Mouse (Mus musculus): ENCODE measurements at regions not wholly inside any gene's neighbourhood (a gene's known extent, or its start where the extent isn't known, plus 50 kb on each side); places are given as distances from the start of the nearest gene placed in this dataset.

- no peaks in the 10 kb centered on the region for H3K36me3 ChIP-seq (ENCODE audit: control insufficient read depth, insufficient read depth, low read length)
- H3K27me3 ChIP-seq (ENCODE audit: control insufficient read depth, insufficient read depth, low read length): 0 out of 2 replicates have a peak, but pooled peaks cover 2% of the 10 kb centered on the region
- DNase-seq (ENCODE audit: extremely low read depth, low read depth, low spot score): no peak
- no peak overlapping the region for H3K27ac ChIP-seq (replicated peaks; ENCODE audit: insufficient read depth, low read depth, low read length)
- H3K4me3 ChIP-seq (ENCODE audit: insufficient read depth, low read depth, low read length): no peak overlapping the region
- no peaks in the 10 kb centered on the region for H3K4me1 ChIP-seq (ENCODE audit: control insufficient read depth, insufficient read depth, low read length)
- H3K9ac ChIP-seq (ENCODE audit: low read depth, low read length): no peak overlapping the region
- WGBS: 86% methylated on average over 3 of the region's 3 CpGs
- H3K79me2 ChIP-seq (ENCODE audit: control insufficient read depth, insufficient read depth, low read length): no peaks in the 10 kb centered on the region
- TF ChIP-seq POLR2A (IDR thresholded peaks at IDR 0.05; ENCODE audit: extremely low read depth, insufficient read depth, low read length) (no peak), CTCF (IDR thresholded peaks at IDR 0.05; ENCODE audit: low read depth, low read length) (no peak)
These were observed 511.4 kb downstream of the Adra2a start for GRCm38 (mm10) chr19:54555351-54555750.

GRCm38 (mm10) chr19:54557984-54558383, 514.0 kb downstream of the Adra2a start:
- TF ChIP-seq POLR2A (IDR thresholded peaks at IDR 0.05; ENCODE audit: extremely low read depth, insufficient read depth, low read length) (no peak), CTCF (IDR thresholded peaks at IDR 0.05; ENCODE audit: low read depth, low read length) (no peak)
- Histone ChIP-seq H3K9ac (ENCODE audit: low read depth, low read length) (no peak overlapping the region), H3K27me3 (ENCODE audit: control insufficient read depth, insufficient read depth, low read length) (0 out of 2 replicates have a peak, but pooled peaks cover 2% of the 10 kb centered on the region), H3K4me1 (ENCODE audit: control insufficient read depth, insufficient read depth, low read length) (no peaks in the 10 kb centered on the region), H3K27ac (replicated peaks; ENCODE audit: insufficient read depth, low read depth, low read length) (no peak overlapping the region), H3K79me2 (ENCODE audit: control insufficient read depth, insufficient read depth, low read length) (no peaks in the 10 kb centered on the region), H3K4me3 (ENCODE audit: insufficient read depth, low read depth, low read length) (no peak overlapping the region), H3K36me3 (ENCODE audit: control insufficient read depth, insufficient read depth, low read length) (no peaks in the 10 kb centered on the region)
- whole genome bisulfite sequencing: 87% methylated on average over 3 of the region's 3 CpGs
- DNase-seq (ENCODE audit: extremely low read depth, low read depth, low spot score): no peak

GRCm38 (mm10) chr19:54583574-54583973, 539.6 kb downstream of the Adra2a start:
- no peak overlapping the region for H3K27ac ChIP-seq (replicated peaks; ENCODE audit: insufficient read depth, low read depth, low read length)
- TF ChIP-seq CTCF (IDR thresholded peaks at IDR 0.05; ENCODE audit: low read depth, low read length): no peak
- no peak for TF ChIP-seq POLR2A (IDR thresholded peaks at IDR 0.05; ENCODE audit: extremely low read depth, insufficient read depth, low read length)
- 82% methylated on average over 2 of the region's 2 CpGs for WGBS
- H3K4me3 ChIP-seq (ENCODE audit: insufficient read depth, low read depth, low read length): no peak overlapping the region
- no peaks in the 10 kb centered on the region for H3K4me1 ChIP-seq (ENCODE audit: control insufficient read depth, insufficient read depth, low read length)
- no peak overlapping the region for H3K9ac ChIP-seq (ENCODE audit: low read depth, low read length)
- no peak for DNase-seq (ENCODE audit: extremely low read depth, low read depth, low spot score)
- H3K79me2 ChIP-seq (ENCODE audit: control insufficient read depth, insufficient read depth, low read length): no peaks in the 10 kb centered on the region
- no peaks in the 10 kb centered on the region for H3K36me3 ChIP-seq (ENCODE audit: control insufficient read depth, insufficient read depth, low read length)
- H3K27me3 ChIP-seq (ENCODE audit: control insufficient read depth, insufficient read depth, low read length): no peaks in the 10 kb centered on the region

- WGBS: 74% methylated on average over 3 of the region's 3 CpGs
- Histone ChIP-seq H3K79me2 (ENCODE audit: control insufficient read depth, insufficient read depth, low read length) (no peaks in the 10 kb centered on the region), H3K4me3 (ENCODE audit: insufficient read depth, low read depth, low read length) (no peak overlapping the region), H3K4me1 (ENCODE audit: control insufficient read depth, insufficient read depth, low read length) (no peaks in the 10 kb centered on the region), H3K27me3 (ENCODE audit: control insufficient read depth, insufficient read depth, low read length) (no peaks in the 10 kb centered on the region), H3K36me3 (ENCODE audit: control insufficient read depth, insufficient read depth, low read length) (no peaks in the 10 kb centered on the region), H3K27ac (replicated peaks; ENCODE audit: insufficient read depth, low read depth, low read length) (no peak overlapping the region), H3K9ac (ENCODE audit: low read depth, low read length) (no peak overlapping the region)
- TF ChIP-seq CTCF (IDR thresholded peaks at IDR 0.05; ENCODE audit: low read depth, low read length) (no peak), POLR2A (IDR thresholded peaks at IDR 0.05; ENCODE audit: extremely low read depth, insufficient read depth, low read length) (no peak)
- DNase-seq (ENCODE audit: extremely low read depth, low read depth, low spot score): no peak
These were observed 540.8 kb downstream of the Adra2a start for GRCm38 (mm10) chr19:54584687-54585237.

GRCm38 (mm10) chr19:54585326-54585725, 541.4 kb downstream of the Adra2a start:
- Histone ChIP-seq H3K4me3 (ENCODE audit: insufficient read depth, low read depth, low read length) (no peak overlapping the region), H3K4me1 (ENCODE audit: control insufficient read depth, insufficient read depth, low read length) (no peaks in the 10 kb centered on the region), H3K27me3 (ENCODE audit: control insufficient read depth, insufficient read depth, low read length) (no peaks in the 10 kb centered on the region), H3K27ac (replicated peaks; ENCODE audit: insufficient read depth, low read depth, low read length) (no peak overlapping the region), H3K36me3 (ENCODE audit: control insufficient read depth, insufficient read depth, low read length) (no peaks in the 10 kb centered on the region), H3K79me2 (ENCODE audit: control insufficient read depth, insufficient read depth, low read length) (no peaks in the 10 kb centered on the region), H3K9ac (ENCODE audit: low read depth, low read length) (no peak overlapping the region)
- 56% methylated on average over 1 of the region's 1 CpGs for WGBS
- TF ChIP-seq CTCF (IDR thresholded peaks at IDR 0.05; ENCODE audit: low read depth, low read length) (no peak), POLR2A (IDR thresholded peaks at IDR 0.05; ENCODE audit: extremely low read depth, insufficient read depth, low read length) (no peak)
- no peak for DNase-seq (ENCODE audit: extremely low read depth, low read depth, low spot score)

GRCm38 (mm10) chr19:54603345-54603744, 523.7 kb downstream of the Gpam start:
- H3K27ac ChIP-seq (replicated peaks; ENCODE audit: insufficient read depth, low read depth, low read length): no peak overlapping the region
- H3K36me3 ChIP-seq (ENCODE audit: control insufficient read depth, insufficient read depth, low read length): no peaks in the 10 kb centered on the region
- H3K4me1 ChIP-seq (ENCODE audit: control insufficient read depth, insufficient read depth, low read length): no peaks in the 10 kb centered on the region
- H3K27me3 ChIP-seq (ENCODE audit: control insufficient read depth, insufficient read depth, low read length): no peaks in the 10 kb centered on the region; the same call in 1 of the 2 replicates
- H3K79me2 ChIP-seq (ENCODE audit: control insufficient read depth, insufficient read depth, low read length): no peaks in the 10 kb centered on the region
- no peak overlapping the region for H3K4me3 ChIP-seq (ENCODE audit: insufficient read depth, low read depth, low read length)
- DNase-seq (ENCODE audit: extremely low read depth, low read depth, low spot score): no peak
- TF ChIP-seq CTCF (IDR thresholded peaks at IDR 0.05; ENCODE audit: low read depth, low read length): no peak
- TF ChIP-seq POLR2A (IDR thresholded peaks at IDR 0.05; ENCODE audit: extremely low read depth, insufficient read depth, low read length): no peak
- no peak overlapping the region for H3K9ac ChIP-seq (ENCODE audit: low read depth, low read length)
- WGBS: 90% methylated on average over 6 of the region's 6 CpGs

Data from liver, adult 2 months (tissue).